Mouse (Mus musculus) small intestine, adult 10 weeks (tissue): ENCODE data around the gene Pkd1. TPM values are rescaled to one million over a fixed set of nuclear protein-coding genes. Genes with fewer than 3 reads are reported as not detected.

Source experiments
- polyA plus RNA-seq: library from polyadenylated mRNA; stranded (reverse); fragments of 350-450 nt; fragmentation: Illumina TruSeq; extraction: RNeasy Lipid Tissue Mini Kit (QIAGEN cat#74804); gene quantifications from one replicate; pipeline ENCODE4 v1.2.3, GENCODE M21; 2014; ENCODE audit warnings: low replicate concordance

Pkd1 gene
- polyA plus RNA-seq: 0.93 TPM

DNA sequence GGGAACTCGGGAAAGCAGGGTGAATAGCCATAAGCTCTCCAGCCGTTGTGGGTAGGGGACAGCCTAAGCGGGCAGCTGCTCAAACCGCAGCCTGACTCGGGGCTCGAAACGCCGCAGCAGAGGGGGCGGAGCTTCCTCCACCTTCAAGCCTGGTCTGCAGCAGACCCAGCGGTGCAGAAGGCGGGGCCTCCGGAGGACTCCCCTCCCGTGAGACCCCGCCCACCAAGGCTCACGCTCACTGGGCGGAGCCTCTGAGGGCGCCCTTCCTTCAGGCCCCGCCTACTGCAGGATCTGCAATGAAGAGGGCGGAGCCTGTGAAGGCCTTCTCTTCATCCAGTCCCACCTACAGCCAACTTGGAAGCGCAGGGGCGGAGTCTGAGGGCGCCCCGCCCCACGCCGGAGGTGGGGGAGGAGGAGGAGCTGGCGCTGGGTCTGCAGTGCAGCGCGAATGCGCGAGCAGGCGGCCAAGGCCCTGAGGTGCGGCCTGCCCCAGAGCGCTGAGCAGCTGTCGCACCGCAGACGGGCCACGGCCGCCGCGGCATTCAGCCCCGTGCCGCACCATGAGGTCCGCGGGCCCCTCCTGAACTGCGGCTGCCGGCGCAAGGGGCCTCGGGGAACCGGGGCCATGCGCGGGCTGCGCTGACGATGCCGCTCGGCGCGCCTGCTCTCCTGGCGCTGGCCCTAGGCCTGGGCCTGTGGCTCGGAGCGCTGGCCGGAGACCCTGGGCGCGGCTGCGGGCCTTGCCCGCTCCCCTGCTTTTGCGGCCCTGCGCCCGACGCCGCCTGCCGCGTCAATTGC, at the start of gene Pkd1:
Gene Pkd1 (plus strand): TSS at position 217 of the 798 bp plus-strand sequence.

DNA sequence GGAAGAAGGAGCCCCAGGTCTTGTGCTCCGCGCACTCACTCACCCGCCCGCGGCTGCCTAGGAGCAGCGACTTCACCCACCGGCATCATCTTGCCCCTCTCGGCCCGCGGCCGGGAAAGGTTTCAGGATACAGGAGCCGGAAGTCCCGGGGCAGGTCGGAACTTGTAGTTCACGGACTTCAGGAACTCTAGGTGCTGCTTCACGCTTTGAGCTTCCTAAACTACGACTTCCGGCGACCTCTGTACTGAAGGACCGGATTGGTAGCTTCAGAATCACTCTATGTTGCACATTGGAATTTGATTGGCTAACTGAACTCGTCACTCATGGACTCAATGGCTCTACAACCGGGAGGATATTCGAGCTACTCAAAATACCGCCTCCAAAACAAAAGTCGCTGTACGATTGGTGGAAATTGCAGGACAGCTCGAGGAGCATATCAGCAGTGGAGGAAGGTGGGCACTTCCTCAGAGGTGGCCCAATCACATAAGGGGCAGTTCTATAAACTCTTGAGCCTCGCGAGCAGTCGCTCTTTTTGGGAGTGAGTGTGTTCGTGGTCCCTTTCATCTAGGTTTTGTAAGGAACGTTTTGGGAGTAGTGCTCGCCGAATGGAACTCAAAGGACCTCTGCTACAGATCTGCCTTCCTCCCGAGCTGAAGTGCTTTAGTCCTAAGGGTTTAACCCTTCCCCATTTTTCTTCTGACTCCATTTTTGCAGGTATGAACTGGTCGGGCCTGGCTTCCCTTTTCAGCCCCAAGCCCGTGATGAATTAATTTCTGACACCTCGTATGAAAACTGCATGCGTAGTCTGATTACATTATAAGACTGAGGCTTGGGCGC, 21.7 kb upstream of the Pkd1 start, which contains the start of gene Traf7:
Gene Traf7 (minus strand): TSS at position 216 of the 837 bp plus-strand sequence.

DNA sequence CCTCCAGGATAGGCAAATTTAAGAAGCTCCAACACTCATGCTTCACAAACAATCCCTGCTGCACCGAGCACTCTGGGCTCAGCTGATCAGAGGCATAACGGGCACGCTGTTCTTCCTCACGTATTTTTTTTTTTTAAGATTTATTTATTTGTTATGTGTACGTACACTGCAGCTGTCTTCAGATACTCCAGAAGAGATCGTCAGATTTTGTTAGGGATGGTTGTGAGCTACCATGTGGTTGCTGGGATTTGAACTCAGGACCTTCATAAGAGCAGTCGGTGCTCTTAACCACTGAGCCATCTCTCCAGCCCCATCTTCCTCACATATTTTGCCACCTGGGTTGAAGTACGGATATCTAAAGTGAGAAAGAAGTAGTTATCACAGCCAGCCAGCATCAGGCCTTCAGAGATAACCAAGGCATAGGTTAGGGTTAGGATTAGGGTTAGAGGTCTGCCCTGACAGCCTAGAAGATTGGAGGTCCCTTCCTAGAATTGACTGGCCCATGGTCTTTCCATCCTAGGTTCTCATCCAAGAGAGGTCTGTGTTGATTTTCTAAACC, 15.4 kb upstream of the Pkd1 start, which contains the start of gene Rab26:
Gene Rab26 (minus strand): TSS at position 51 of the 559 bp plus-strand sequence.

DNA sequence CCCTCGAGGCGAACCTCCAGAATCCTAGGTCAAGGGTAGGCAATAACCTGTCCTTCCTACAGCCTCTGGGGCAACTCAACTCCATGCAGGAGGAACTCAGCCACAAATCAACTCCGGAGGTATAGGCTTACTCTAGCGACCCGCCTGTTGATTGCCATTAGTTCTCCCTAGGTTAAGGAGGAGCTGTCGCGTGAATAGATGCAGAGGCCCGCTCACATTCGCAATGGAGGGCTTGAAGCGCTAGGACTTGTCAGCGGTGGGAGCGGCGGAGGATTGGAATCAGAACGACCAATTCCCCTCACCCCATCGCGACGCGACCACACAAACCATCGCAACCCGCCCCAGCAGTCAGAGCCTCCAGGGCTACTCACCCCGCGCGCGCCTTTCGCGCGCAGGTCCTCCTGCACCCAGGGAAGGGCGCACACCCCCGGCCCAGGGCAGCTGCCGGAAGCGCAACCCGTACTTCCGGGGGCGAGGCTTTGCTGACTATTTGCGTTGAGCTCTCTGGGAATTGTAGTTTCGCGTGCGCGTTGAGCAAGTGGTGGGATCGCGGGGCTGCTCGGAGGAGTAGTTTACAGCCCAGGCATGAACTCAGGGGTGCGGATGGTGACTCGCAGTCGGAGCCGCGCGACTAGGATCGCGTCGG, 82.7 kb downstream of the Pkd1 start, which contains the start of the genes Tsc2 and Nthl1:
Gene Tsc2 (minus strand): TSS at position 464 of the 646 bp plus-strand sequence.
Gene Nthl1 (plus strand): TSS at position 514 of the 646 bp plus-strand sequence.

Other genes with a start within 250 kb of the Pkd1 start
- not detected for gene Abca17, start 198.8 kb upstream of the Pkd1 start, polyA plus RNA-seq
- gene Abca3, start 197.9 kb upstream of the Pkd1 start, polyA plus RNA-seq: 1.4 TPM
- gene Rnps1, start 135.3 kb upstream of the Pkd1 start, polyA plus RNA-seq: 70.5 TPM
- gene Eci1, start 123.2 kb upstream of the Pkd1 start, polyA plus RNA-seq: 15.5 TPM
- gene Dnase1l2, start 106.7 kb upstream of the Pkd1 start, polyA plus RNA-seq: not detected
- 0.67 TPM for gene E4f1, start 79.5 kb upstream of the Pkd1 start, polyA plus RNA-seq
- 39.1 TPM for gene Pgp, start 79.4 kb upstream of the Pkd1 start, polyA plus RNA-seq
- not detected for gene Bricd5, start 76.0 kb upstream of the Pkd1 start, polyA plus RNA-seq
- gene Mlst8, start 70.8 kb upstream of the Pkd1 start, polyA plus RNA-seq: 3.2 TPM
- not detected for gene Caskin1, start 61.2 kb upstream of the Pkd1 start, polyA plus RNA-seq
- 3.7 TPM for gene Traf7, start 21.9 kb upstream of the Pkd1 start, polyA plus RNA-seq
- not detected for gene Rab26, start 15.6 kb upstream of the Pkd1 start, polyA plus RNA-seq
- gene Tsc2, start 82.8 kb downstream of the Pkd1 start, polyA plus RNA-seq: 3.3 TPM
- gene Nthl1, start 82.8 kb downstream of the Pkd1 start, polyA plus RNA-seq: not detected
- 3.3 TPM for gene Slc9a3r2, start 100.5 kb downstream of the Pkd1 start, polyA plus RNA-seq
- not detected for gene Npw, start 108.6 kb downstream of the Pkd1 start, polyA plus RNA-seq
- 1.8 TPM for gene Zfp598, start 119.9 kb downstream of the Pkd1 start, polyA plus RNA-seq
- gene Syngr3, start 140.1 kb downstream of the Pkd1 start, polyA plus RNA-seq: 0.37 TPM
- gene Gfer, start 146.3 kb downstream of the Pkd1 start, polyA plus RNA-seq: 6.1 TPM
- 3.7 TPM for gene Noxo1, start 146.4 kb downstream of the Pkd1 start, polyA plus RNA-seq
- not detected for gene Tbl3, start 157.8 kb downstream of the Pkd1 start, polyA plus RNA-seq
- gene Rnf151, start 168.2 kb downstream of the Pkd1 start, polyA plus RNA-seq: not detected
- gene Rps2, start 168.3 kb downstream of the Pkd1 start, polyA plus RNA-seq: 275 TPM
- gene Ndufb10, start 174.6 kb downstream of the Pkd1 start, polyA plus RNA-seq: 66.2 TPM
- not detected for gene Rpl3l, start 178.0 kb downstream of the Pkd1 start, polyA plus RNA-seq
- 2.0 TPM for gene Msrb1, start 186.8 kb downstream of the Pkd1 start, polyA plus RNA-seq
- gene Hs3st6, start 203.2 kb downstream of the Pkd1 start, polyA plus RNA-seq: not detected